Mouse (Mus musculus): ENCODE measurements around the gene 1500009L16Rik. TPM values are rescaled to one million over a fixed set of nuclear protein-coding genes. Genes with fewer than 3 reads are reported as not detected.

1500009L16Rik gene
- polyA plus RNA-seq, 1 experiment from 2014 or later: 59.2 TPM

GRCm38 (mm10) chr10:83723055-83723454, 390 bp downstream of the 1500009L16Rik start:
- Histone ChIP-seq H3K4me1 (replicated peaks; ENCODE audit: control insufficient read depth, insufficient read depth, low read length) (peaks cover 10% of the 10 kb centered on the region; the same call in 1 of the 2 replicates), H3K36me3 (ENCODE audit: control insufficient read depth, insufficient read depth) (no peaks in the 10 kb centered on the region), H3K9ac (replicated peaks; ENCODE audit: low read depth, low read length) (peak overlapping the region; percentile 67), H3K4me3 (replicated peaks; ENCODE audit: low read length) (peak overlapping the region; percentile 62), H3K27me3 (replicated peaks; ENCODE audit: control insufficient read depth, insufficient read depth, low read length) (no peaks in the 10 kb centered on the region), H3K9me3 (ENCODE audit: control insufficient read depth, low read length) (no peaks in the 10 kb centered on the region), H3K4me2 (ENCODE audit: low read length) (peak overlapping the region; percentile 66), H3K27ac (ENCODE audit: low read length) (no peak overlapping the region)
- 0% methylated on average over 23 of the region's 23 CpGs for WGBS
- peak; percentile 69 for ATAC-seq

GRCm38 (mm10) chr10:83724351-83725059, 1.8 kb downstream of the 1500009L16Rik start:
- Histone ChIP-seq H3K27me3 (replicated peaks; ENCODE audit: control insufficient read depth, insufficient read depth, low read length) (no peaks in the 10 kb centered on the region), H3K27ac (ENCODE audit: low read length) (no peak overlapping the region), H3K9me3 (ENCODE audit: control insufficient read depth, low read length) (no peaks in the 10 kb centered on the region), H3K4me2 (ENCODE audit: low read length) (no peak overlapping the region), H3K9ac (replicated peaks; ENCODE audit: low read depth, low read length) (no peak overlapping the region), H3K36me3 (ENCODE audit: control insufficient read depth, insufficient read depth) (no peaks in the 10 kb centered on the region), H3K4me1 (replicated peaks; ENCODE audit: control insufficient read depth, insufficient read depth, low read length) (peaks cover 12% of the 10 kb centered on the region; the same call in 1 of the 2 replicates), H3K4me3 (replicated peaks; ENCODE audit: low read length) (no peak overlapping the region)
- ATAC-seq: no peak
- WGBS: 87% methylated on average over 15 of the region's 15 CpGs

- Histone ChIP-seq H3K27me3 (replicated peaks; ENCODE audit: control insufficient read depth, insufficient read depth, low read length) (no peaks in the 10 kb centered on the region), H3K27ac (ENCODE audit: low read length) (no peak overlapping the region), H3K4me1 (replicated peaks; ENCODE audit: control insufficient read depth, insufficient read depth, low read length) (peaks cover 12% of the 10 kb centered on the region; the same call in 1 of the 2 replicates), H3K9me3 (ENCODE audit: control insufficient read depth, low read length) (no peaks in the 10 kb centered on the region), H3K9ac (replicated peaks; ENCODE audit: low read depth, low read length) (no peak overlapping the region), H3K36me3 (ENCODE audit: control insufficient read depth, insufficient read depth) (no peaks in the 10 kb centered on the region), H3K4me2 (ENCODE audit: low read length) (no peak overlapping the region), H3K4me3 (replicated peaks; ENCODE audit: low read length) (no peak overlapping the region)
- no peak for ATAC-seq
- WGBS: 80% methylated on average over 11 of the region's 11 CpGs
These were observed 3.5 kb downstream of the 1500009L16Rik start for GRCm38 (mm10) chr10:83726164-83726563.

- Histone ChIP-seq H3K4me1 (replicated peaks; ENCODE audit: control insufficient read depth, insufficient read depth, low read length) (peaks cover 10% of the 10 kb centered on the region; the same call in 1 of the 2 replicates), H3K36me3 (ENCODE audit: control insufficient read depth, insufficient read depth) (no peaks in the 10 kb centered on the region), H3K9ac (replicated peaks; ENCODE audit: low read depth, low read length) (no peak overlapping the region), H3K4me3 (replicated peaks; ENCODE audit: low read length) (no peak overlapping the region), H3K27me3 (replicated peaks; ENCODE audit: control insufficient read depth, insufficient read depth, low read length) (no peaks in the 10 kb centered on the region), H3K9me3 (ENCODE audit: control insufficient read depth, low read length) (no peaks in the 10 kb centered on the region), H3K27ac (ENCODE audit: low read length) (no peak overlapping the region), H3K4me2 (ENCODE audit: low read length) (no peak overlapping the region)
- WGBS: 93% methylated on average over 5 of the region's 5 CpGs
- ATAC-seq: no peak
These were observed 5.2 kb downstream of the 1500009L16Rik start for GRCm38 (mm10) chr10:83727846-83728245.

GRCm38 (mm10) chr10:83728529-83728928, 5.9 kb downstream of the 1500009L16Rik start:
- Histone ChIP-seq H3K4me3 (replicated peaks; ENCODE audit: low read length) (no peak overlapping the region), H3K27ac (ENCODE audit: low read length) (no peak overlapping the region), H3K9me3 (ENCODE audit: control insufficient read depth, low read length) (no peaks in the 10 kb centered on the region), H3K27me3 (replicated peaks; ENCODE audit: control insufficient read depth, insufficient read depth, low read length) (no peaks in the 10 kb centered on the region), H3K36me3 (ENCODE audit: control insufficient read depth, insufficient read depth) (no peaks in the 10 kb centered on the region), H3K9ac (replicated peaks; ENCODE audit: low read depth, low read length) (no peak overlapping the region), H3K4me2 (ENCODE audit: low read length) (no peak overlapping the region), H3K4me1 (replicated peaks; ENCODE audit: control insufficient read depth, insufficient read depth, low read length) (peaks cover 5% of the 10 kb centered on the region; the same call in 1 of the 2 replicates)
- 83% methylated on average over 6 of the region's 6 CpGs for WGBS
- no peak for ATAC-seq

- no peak overlapping the region for H3K4me3 ChIP-seq (replicated peaks; ENCODE audit: low read length)
These were observed 6.4 kb downstream of the 1500009L16Rik start for GRCm38 (mm10) chr10:83729076-83729475.

GRCm38 (mm10) chr10:83729492-83729891, 6.8 kb downstream of the 1500009L16Rik start:
- Histone ChIP-seq H3K36me3 (ENCODE audit: control insufficient read depth, insufficient read depth) (no peaks in the 10 kb centered on the region), H3K9ac (replicated peaks; ENCODE audit: low read depth, low read length) (no peak overlapping the region), H3K27ac (ENCODE audit: low read length) (no peak overlapping the region), H3K4me2 (ENCODE audit: low read length) (no peak overlapping the region), H3K9me3 (ENCODE audit: control insufficient read depth, low read length) (no peaks in the 10 kb centered on the region), H3K4me3 (replicated peaks; ENCODE audit: low read length) (no peak overlapping the region), H3K4me1 (replicated peaks; ENCODE audit: control insufficient read depth, insufficient read depth, low read length) (0 out of 2 replicates have a peak, but pooled peaks cover 2% of the 10 kb centered on the region), H3K27me3 (replicated peaks; ENCODE audit: control insufficient read depth, insufficient read depth, low read length) (no peaks in the 10 kb centered on the region)
- ATAC-seq: peak; percentile 80
- WGBS: 35% methylated on average over 7 of the region's 7 CpGs

More at GRCm38 (mm10) chr10:83729076-83729475, 6.4 kb downstream of the 1500009L16Rik start:
- no peaks in the 10 kb centered on the region for H3K9me3 ChIP-seq (ENCODE audit: control insufficient read depth, low read length)
- no peak overlapping the region for H3K27ac ChIP-seq (ENCODE audit: low read length)
- H3K27me3 ChIP-seq (replicated peaks; ENCODE audit: control insufficient read depth, insufficient read depth, low read length): no peaks in the 10 kb centered on the region
- 0 out of 2 replicates have a peak, but pooled peaks cover 2% of the 10 kb centered on the region for H3K4me1 ChIP-seq (replicated peaks; ENCODE audit: control insufficient read depth, insufficient read depth, low read length)
- H3K9ac ChIP-seq (replicated peaks; ENCODE audit: low read depth, low read length): no peak overlapping the region
- WGBS: 84% methylated on average over 3 of the region's 3 CpGs
- H3K36me3 ChIP-seq (ENCODE audit: control insufficient read depth, insufficient read depth): no peaks in the 10 kb centered on the region
- no peak overlapping the region for H3K4me2 ChIP-seq (ENCODE audit: low read length)
- ATAC-seq: peak; percentile 61

GRCm38 (mm10) chr10:83733725-83734124, 11.1 kb downstream of the 1500009L16Rik start:
- no peak overlapping the region for H3K4me3 ChIP-seq (replicated peaks; ENCODE audit: low read length)
- H3K36me3 ChIP-seq (ENCODE audit: control insufficient read depth, insufficient read depth): no peaks in the 10 kb centered on the region
- no peaks in the 10 kb centered on the region for H3K9me3 ChIP-seq (ENCODE audit: control insufficient read depth, low read length)
- no peak overlapping the region for H3K27ac ChIP-seq (ENCODE audit: low read length)
- H3K4me1 ChIP-seq (replicated peaks; ENCODE audit: control insufficient read depth, insufficient read depth, low read length): 0 out of 2 replicates have a peak, but pooled peaks cover 2% of the 10 kb centered on the region
- WGBS: 93% methylated on average over 4 of the region's 4 CpGs
- H3K9ac ChIP-seq (replicated peaks; ENCODE audit: low read depth, low read length): no peak overlapping the region
- H3K4me2 ChIP-seq (ENCODE audit: low read length): no peak overlapping the region
- no peak for ATAC-seq
- no peaks in the 10 kb centered on the region for H3K27me3 ChIP-seq (replicated peaks; ENCODE audit: control insufficient read depth, insufficient read depth, low read length)

- H3K27ac ChIP-seq (ENCODE audit: low read length): no peak overlapping the region
- no peak overlapping the region for H3K9ac ChIP-seq (replicated peaks; ENCODE audit: low read depth, low read length)
- H3K27me3 ChIP-seq (replicated peaks; ENCODE audit: control insufficient read depth, insufficient read depth, low read length): no peaks in the 10 kb centered on the region
- WGBS: 87% methylated on average over 15 of the region's 15 CpGs
- no peak for ATAC-seq
- no peak overlapping the region for H3K4me2 ChIP-seq (ENCODE audit: low read length)
- no peaks in the 10 kb centered on the region for H3K9me3 ChIP-seq (ENCODE audit: control insufficient read depth, low read length)
- no peak overlapping the region for H3K4me3 ChIP-seq (replicated peaks; ENCODE audit: low read length)
- no peaks in the 10 kb centered on the region for H3K36me3 ChIP-seq (ENCODE audit: control insufficient read depth, insufficient read depth)
- H3K4me1 ChIP-seq (replicated peaks; ENCODE audit: control insufficient read depth, insufficient read depth, low read length): no peaks in the 10 kb centered on the region
These were observed 16.5 kb downstream of the 1500009L16Rik start for GRCm38 (mm10) chr10:83738996-83739655.

Data from forebrain, embryonic 16.5 days (tissue).